Mouse (Mus musculus) fibroblast of lung, adult 2 months (primary cell): ENCODE measurements around the gene Zfp82.

Experiments used
- DNase-seq: peaks from one replicate; pipeline ENCODE4 v3.0.0-alpha.2; 2011; ENCODE audit warnings: low read depth

Gene Zfp82

DNA sequence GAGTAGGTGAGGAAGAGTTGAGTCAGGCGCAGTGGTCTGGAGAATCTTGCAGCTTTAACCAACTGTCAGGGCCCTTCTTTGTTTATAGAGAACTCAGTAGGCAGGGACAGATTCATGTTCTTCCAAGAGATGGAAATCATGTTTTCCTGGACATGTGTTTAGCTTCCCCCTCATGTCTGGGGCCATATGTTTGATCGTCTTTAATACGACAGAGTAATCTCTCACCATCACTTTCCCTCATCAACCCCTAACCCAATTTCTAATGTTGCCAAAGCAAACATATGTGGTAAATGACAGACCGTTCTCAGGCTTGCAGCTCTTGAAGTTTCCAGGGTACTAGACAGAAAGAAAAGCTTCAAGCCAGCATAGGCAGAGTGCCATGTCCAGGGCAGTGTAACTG is 24.6 kb downstream of the Zfp82 start:
- DNase-seq = no peak

DNA sequence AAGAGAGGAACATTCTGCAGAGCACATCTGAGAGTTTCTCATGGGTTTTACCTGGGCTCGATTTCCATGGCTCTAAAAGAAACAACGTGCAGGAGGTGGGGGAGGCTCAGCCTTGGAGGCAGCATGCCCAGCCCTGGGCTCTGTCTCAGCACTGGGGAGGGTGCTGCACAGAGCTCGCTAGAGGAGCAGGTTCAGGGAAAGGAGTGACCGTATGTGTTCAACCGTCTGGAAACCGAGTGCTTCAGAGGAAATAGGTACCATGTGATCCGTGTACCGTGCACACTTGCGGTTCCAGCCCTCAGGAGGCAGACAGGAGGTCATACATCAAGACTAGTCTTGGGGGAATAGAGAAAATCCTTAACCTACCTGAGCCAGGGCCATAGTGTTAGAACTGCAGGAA is 28.3 kb downstream of the Zfp82 start:
- no peak for DNase-seq

DNA sequence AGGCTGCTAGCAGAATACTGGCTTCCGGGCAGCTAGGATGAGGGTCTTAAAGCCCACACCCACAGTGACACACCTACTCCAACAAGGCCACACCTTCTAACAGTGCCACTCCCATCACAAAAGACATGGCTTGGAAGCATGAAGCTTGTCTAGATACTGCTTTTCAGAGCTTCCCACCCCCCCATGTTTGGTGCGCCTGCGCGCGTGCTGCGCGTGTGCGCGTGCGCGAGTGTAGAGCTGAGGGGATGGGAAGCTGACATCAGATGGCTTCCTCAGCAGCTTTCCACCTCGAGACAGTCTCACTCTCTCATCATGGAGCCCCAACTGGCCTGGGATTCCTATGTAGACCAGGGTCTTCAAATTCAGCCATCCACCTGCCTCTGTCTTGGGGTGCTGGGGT is 38.4 kb downstream of the Zfp82 start:
- no peak for DNase-seq

DNA sequence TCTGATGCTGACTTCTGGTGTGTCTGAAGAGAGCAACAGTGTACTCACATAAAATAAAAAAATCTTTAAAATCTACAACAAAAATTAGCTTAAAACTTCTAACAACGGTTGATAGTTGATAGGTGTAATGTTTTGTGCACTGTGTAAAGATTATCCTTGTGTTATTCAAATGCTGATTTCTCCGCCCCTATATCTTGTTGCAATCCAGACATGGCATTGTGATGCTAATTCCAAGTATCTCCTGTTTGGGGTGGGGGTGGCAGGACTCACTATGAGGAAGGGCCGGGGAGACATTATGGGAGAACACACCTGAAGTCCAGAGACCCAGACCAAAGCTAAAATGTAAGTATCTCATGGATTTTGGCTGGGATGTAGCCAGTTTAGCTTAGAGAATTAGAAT is 41.3 kb downstream of the Zfp82 start:
- DNase-seq = no peak

DNA sequence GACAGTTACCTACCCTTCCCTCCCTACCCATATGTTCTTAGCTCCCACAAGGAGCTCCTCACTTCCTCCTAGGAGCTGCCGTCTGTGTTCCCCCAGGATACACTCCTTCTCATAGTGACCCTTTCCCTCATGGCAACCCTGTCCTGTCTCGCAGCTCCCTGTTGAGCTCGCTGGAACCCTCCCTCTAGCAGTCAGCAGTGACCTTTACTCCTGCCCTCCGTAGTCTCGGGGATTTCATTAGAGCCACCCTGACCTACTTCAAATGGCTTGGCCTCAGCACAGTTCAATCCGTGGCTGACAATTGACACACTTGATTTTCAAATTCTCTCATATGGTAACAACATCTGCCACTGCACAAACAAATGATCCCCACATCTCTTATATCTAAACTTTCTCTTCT is 42.0 kb downstream of the Zfp82 start:
- no peak for DNase-seq

DNA sequence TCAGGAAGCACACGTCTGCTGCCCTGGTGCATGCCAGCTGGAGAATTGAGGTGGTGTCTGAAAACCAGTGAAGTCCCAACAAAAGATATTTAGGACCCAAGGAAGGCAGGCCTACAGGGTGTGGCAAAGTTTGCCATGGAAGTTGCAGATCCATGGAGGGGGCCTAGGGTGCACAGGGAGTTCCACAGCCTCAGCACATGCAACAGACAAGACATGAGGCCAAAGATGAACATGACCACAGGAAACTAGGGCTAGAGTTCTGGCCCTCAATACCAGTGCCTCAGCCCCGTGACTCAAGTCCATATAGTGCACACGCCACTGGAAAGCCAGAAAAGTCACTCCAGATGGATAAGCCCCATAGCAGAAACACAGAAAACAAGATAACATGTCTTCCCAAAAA is 44.1 kb downstream of the Zfp82 start:
- DNase-seq = no peak

DNA sequence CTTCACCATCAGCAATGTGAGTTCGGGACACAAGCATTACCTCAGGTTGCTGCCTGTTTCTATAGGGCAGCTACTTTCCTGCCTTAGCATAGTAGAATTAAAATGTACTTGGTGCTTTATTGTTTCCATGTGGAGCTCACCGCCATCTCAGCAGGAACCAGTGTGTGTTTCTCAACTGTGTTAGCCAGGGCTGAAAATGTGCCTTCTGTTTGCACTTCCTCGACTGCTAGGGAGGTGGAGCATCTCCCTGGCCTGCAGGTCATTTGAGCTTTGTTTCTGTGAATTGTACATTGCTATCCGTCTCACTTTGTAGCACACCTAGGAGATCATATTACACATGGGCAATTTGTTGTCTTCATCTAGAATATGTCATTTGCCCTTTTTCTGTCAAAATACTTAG is 45.4 kb downstream of the Zfp82 start:
- no peak for DNase-seq

DNA sequence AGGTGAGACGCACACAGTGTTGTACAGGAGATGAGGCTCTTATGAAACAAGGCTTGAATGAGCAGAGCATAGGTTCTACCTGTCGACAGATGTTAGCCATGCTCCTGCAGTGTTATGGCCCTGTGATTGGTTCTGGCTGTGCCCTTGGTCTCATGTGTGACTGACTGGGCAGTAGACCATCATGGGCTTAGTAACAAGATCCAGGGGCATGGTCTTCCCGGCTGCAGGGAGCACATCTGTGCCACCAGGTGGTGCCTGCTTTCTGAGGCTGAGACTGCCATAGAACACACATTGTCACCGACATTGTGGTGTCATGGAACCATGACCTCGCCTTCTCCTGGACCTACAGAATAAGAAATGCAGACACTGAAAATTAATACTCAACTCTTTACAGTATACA is 47.3 kb downstream of the Zfp82 start:
- DNase-seq = no peak

DNA sequence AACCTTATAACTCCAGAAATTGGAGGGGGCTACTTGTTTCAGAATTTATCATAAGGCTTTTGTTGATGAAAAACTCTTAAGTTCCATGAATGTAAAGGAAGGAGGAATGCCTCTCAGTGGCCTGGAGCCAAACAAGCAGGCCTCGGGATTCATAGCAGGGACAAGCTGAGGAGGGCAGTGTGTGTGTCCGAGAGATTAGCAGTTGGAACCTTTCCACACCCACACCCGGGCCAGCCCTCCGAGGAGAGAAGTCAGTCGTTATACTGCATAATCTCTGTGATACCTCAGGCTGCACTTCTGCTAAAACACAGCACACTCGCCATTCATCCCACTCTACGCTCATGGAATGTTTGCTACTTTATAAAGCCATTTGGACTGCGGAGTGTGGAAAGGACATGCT is 48.9 kb downstream of the Zfp82 start:
- DNase-seq = no peak

DNA sequence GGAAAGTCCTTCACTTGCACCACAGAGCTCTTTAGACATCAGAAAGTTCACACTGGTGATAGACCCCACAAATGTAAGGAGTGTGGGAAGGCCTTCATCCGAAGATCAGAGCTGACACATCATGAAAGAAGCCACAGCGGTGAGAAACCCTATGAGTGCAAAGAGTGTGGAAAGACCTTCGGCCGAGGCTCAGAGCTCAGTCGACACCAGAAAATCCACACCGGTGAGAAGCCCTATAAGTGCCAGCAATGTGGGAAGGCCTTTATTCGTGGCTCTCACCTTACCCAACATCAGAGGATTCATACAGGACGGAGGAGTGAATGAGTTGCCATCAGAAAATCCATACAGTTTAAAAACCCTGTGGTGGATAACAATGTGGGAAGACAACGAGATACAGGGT is 49.4 kb downstream of the Zfp82 start:
- no peak for DNase-seq

DNA sequence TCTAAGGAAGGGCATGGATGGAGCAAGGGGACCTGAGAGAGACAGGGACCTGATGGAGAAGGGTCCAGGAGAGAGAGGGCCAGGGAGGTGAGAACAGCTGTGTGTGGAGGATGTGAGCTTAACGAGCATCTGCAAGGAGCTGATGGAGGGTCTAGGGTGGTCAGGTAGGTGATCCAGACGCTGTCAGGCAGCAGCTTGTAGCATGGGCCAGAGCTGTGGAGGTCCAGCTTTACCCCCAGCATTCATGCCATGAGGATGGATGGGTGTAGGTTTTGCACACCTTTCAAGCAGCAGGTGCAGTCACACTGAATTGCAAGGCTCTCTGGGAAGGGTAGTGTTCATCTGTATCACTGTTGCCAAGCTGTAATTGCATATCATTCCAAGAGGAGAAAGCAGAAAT is 53.2 kb downstream of the Zfp82 start:
- no peak for DNase-seq

DNA sequence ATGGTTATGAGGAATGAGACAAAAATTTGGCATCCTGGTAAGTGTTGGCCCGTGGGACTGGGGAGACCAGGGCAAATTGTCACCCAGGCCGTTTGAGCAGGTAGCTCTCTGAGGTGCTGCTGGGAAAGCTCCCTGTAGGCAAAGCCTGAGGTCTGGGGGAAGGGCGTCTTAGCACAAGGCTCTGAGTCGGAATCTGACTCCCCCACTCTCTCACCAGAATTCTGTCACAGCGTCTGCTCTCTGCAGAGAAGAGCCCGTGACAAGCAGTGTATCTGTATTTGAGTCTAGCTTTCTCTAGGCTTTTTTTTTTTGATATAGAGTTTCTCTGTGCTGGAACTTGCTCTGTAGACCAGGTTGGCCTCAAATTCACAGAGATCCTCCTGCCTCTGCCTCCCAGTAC is 55.5 kb downstream of the Zfp82 start:
- DNase-seq = no peak

DNA sequence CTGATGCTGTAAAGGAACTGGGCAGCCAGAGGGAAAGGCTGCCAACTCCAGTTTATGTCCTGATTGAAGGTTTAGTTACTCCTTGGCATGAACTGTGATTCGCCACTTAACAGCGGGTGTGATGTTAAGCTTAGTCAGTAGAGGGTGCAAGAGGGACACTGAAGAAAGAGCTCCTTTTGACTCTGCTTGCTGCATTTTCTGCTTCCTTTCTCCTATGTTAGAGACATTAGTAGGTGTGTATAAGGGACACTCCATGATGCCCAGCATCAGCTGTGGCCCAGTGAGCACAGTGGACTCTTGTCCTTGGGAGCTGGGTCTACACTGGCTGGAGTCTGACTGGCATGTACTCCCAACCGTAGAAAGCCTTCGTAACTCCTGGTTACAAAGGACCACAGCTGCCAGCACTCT is 59.7 kb downstream of the Zfp82 start:
- DNase-seq = peak; percentile 58

DNA sequence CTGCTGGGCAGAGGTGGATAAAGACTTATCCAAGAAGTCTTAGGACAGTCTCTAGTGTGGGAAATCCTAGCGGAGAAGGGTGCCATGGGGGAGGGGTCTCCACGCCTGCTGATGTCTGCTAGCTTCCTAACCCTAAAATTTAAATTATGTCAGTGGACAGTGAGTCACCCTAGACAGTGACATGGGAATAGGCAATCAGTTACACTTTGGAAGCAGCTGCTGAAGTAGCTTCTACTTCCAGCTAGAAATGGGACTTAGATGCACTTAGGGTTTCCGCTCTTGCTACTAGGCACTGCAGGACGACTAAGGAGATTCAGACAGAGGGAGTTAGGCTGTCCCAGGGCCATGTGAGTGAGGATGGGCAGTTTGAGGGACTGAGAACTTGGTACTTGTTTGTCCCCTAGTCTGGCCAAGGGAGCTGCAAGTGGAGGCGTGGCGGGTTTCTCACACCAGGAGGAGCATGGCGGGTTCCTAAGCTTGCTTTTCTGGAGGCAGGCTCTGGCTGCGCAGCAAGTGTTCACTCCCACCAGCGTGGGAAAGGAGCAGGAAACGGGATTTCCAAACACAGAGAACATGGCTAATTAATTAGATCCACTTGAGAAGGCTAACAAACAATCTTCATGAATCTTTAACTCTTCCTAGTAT is 62.0 kb downstream of the Zfp82 start:
- no peak for DNase-seq

DNA sequence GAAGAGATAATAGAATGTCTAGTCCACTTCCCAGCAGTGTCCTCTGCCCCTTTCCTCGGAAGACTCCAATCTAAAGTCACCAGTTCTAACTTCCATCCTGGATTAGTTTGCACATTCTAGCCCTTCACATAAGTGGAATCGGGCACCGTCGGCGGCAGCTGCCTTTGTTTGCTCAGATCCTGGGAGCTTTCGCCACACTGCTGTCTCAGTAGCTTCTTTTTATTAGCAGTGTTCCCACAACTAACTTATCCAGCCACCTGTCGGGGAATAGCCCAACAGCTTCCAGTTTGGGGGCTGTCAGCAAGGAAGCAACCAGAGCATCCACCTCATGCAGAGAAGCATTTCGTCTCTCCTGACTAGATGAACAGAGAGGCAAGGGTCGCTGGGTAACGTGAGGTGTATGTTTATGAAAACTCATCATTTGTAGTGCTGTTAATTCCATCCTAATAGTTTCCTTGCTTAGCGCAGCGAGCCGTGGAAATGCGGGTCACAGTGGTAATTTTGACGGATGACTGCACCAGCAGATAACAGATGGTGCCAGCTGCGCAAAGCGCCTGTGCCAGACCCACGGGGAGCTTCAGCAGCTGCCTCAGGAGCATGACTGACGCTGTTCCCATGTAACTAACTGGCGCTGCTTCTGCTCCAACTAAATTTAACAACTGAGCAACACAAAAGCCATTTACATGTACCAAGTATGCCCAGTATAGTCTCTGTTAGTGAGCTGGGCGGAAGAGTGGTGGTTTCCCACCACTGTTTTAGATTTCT is 63.2 kb downstream of the Zfp82 start:
- no peak for DNase-seq

DNA sequence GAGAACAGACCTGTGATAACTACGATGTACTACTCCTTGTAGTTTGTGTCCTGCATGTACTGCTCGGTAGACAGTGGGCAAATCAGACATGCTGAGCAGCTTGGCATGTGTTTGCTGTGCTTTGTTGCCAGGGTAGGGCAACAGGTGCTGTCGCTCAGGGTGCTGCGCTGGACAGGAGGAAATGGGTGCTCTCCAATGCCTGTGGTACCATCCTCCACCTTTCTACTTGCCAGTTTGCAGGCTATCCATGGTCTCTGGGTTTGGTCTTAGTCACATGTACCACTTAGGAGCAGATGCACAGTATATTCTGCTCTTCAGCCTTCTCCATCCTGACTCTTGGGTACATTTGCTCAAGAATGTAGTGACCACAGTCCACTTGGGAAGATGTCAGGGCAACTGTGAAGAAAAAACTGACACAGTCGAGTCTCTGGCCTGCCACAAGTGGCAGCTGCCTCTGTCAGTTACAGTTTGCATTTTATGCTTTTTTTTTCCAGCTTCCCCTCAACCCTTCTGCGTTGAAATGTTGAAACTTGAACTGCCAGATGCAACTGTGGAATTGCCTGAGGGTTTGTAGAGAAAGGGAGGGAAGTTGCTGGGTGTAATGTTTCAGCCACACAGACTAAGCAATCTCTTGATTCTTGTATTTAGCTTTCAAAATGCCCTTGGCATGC is 64.5 kb downstream of the Zfp82 start:
- DNase-seq = no peak

DNA sequence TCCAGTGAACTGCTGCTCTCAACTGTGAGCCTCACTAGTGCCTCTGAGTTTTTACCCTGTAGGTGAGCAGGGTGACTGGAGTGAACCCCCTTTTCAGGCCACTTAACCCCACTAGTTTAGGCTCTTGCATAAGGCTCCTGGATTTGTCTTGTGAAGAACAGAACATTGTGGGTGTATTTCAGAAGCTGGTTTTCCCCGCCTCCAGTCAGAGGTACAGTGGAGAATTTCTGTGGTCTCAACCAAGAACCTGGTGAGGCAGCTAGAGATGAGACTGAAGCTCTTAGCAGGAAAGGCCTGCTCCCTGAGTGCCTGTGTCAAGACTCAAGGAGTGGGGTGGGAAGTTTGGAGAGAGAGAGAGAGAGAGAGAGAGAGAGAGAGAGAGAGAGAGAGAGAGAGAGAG is 65.1 kb downstream of the Zfp82 start:
- no peak for DNase-seq
